Mouse (Mus musculus) CH12.LX (cell line): ENCODE results near the gene Gzf1. TPM values are rescaled to one million over a fixed set of nuclear protein-coding genes. Genes with fewer than 3 reads are reported as not detected.

ENCODE experiments used
- DNase-seq: peaks from one replicate; pipeline ENCODE4 v3.0.0-alpha.2; 2013; ENCODE audit errors: extremely low read depth
- H3K27ac ChIP-seq: 2 replicates; pipeline ENCODE4 v1.5.1; 2012; ENCODE audit warnings: low read depth, mild to moderate bottlenecking, control low read depth, moderate library complexity; ENCODE audit not compliant: insufficient read depth
- H3K27me3 ChIP-seq: replicated peaks from 2 replicates; pipeline ENCODE3; 2012; ENCODE audit warnings: inconsistent platforms
- H3K36me3 ChIP-seq, 2 experiments: replicated peaks in 1 of 2; 2 replicates each; pipeline versions ENCODE3 to v1.6.1; 2012; ENCODE audit warnings: inconsistent platforms in 1 of 2, low read length in 1 of 2, mild to moderate bottlenecking in 1 of 2, mixed read lengths in 1 of 2, moderate library complexity in 1 of 2; ENCODE audit not compliant: control insufficient read depth in 1 of 2, insufficient read depth in 1 of 2
- H3K4me1 ChIP-seq, 2 experiments: 2 replicates each; pipeline ENCODE4 v1.6.1; 2012; ENCODE audit warnings: inconsistent platforms in 1 of 2, moderate library complexity in 1 of 2; ENCODE audit not compliant: insufficient read depth in 2 of 2, control insufficient read depth in 1 of 2
- H3K4me2 ChIP-seq: 2 replicates; pipeline ENCODE4 v1.6.1; 2012; ENCODE audit warnings: low read depth, mild to moderate bottlenecking, control low read depth; ENCODE audit not compliant: poor library complexity, insufficient read depth, severe bottlenecking
- H3K4me3 ChIP-seq, 3 experiments: fragments of 150-350 bp in 1 of 3; sonication (generic) in 1 of 3; replicated peaks in 1 of 3; 2 replicates each; pipeline versions ENCODE3 to v1.5.1; 2011 to 2012; ENCODE audit warnings: low read depth in 2 of 3, low read length in 2 of 3, mild to moderate bottlenecking in 2 of 3, moderate library complexity in 2 of 3, control low read depth in 1 of 3, improper control_type of control experiment in 1 of 3, inconsistent platforms in 1 of 3, mixed read lengths in 1 of 3; ENCODE audit not compliant: poor library complexity in 1 of 3
- H3K79me2 ChIP-seq: replicated peaks from 2 replicates; pipeline ENCODE4 v1.6.1; 2012; ENCODE audit warnings: mild to moderate bottlenecking, moderate library complexity; ENCODE audit not compliant: control insufficient read depth, poor library complexity, insufficient read depth, severe bottlenecking; ENCODE audit errors: extremely low read depth
- H3K9ac ChIP-seq: 2 replicates; pipeline ENCODE4 v1.6.1; 2012; ENCODE audit warnings: low read depth, mild to moderate bottlenecking, control low read depth, moderate library complexity; ENCODE audit not compliant: insufficient read depth
- H3K9me3 ChIP-seq: replicated peaks from 2 replicates; pipeline ENCODE3; 2012; ENCODE audit warnings: low read length, inconsistent platforms, mixed read lengths
- BHLHE40 ChIP-seq: IDR thresholded peaks from 2 replicates; pipeline ENCODE4 v1.6.1; 2011; ENCODE audit warnings: mild to moderate bottlenecking, low read depth, low read length, improper control_type of control experiment
- CHD1 ChIP-seq: IDR thresholded peaks from 2 replicates; pipeline ENCODE4 v1.6.1; 2012; ENCODE audit warnings: low read depth, low read length, improper control_type of control experiment, inconsistent platforms
- CHD2 ChIP-seq: IDR thresholded peaks from 2 replicates; pipeline ENCODE4 v1.6.1; 2011; ENCODE audit warnings: low read length, improper control_type of control experiment
- CTCF ChIP-seq, 2 experiments: IDR thresholded peaks in 1 of 2; conservative IDR thresholded peaks in 1 of 2; 2 replicates each; pipeline ENCODE4 v1.5.1; 2011 to 2012; ENCODE audit warnings: low read depth in 2 of 2, low read length in 2 of 2, improper control_type of control experiment in 1 of 2, inconsistent platforms in 1 of 2, mild to moderate bottlenecking in 1 of 2, moderate library complexity in 1 of 2
- EP300 ChIP-seq: IDR thresholded peaks from 2 replicates; pipeline ENCODE4 v1.6.1; 2011; ENCODE audit warnings: low read length, improper control_type of control experiment
- ETS1 ChIP-seq: conservative IDR thresholded peaks from 2 replicates; pipeline ENCODE4 v1.6.1; 2012; ENCODE audit warnings: low read depth, mild to moderate bottlenecking, inconsistent platforms, low read length, improper control_type of control experiment, moderate library complexity
- HCFC1 ChIP-seq: IDR thresholded peaks from 2 replicates; pipeline ENCODE4 v1.6.1; 2012; ENCODE audit warnings: low read depth, mild to moderate bottlenecking, inconsistent platforms, low read length, improper control_type of control experiment
- JUN ChIP-seq: IDR thresholded peaks from 2 replicates; pipeline ENCODE4 v1.6.1; 2011; ENCODE audit warnings: low read depth, mild to moderate bottlenecking, low read length, improper control_type of control experiment, moderate library complexity; ENCODE audit not compliant: insufficient read depth
- MAZ ChIP-seq: IDR thresholded peaks from 2 replicates; pipeline ENCODE4 v1.6.1; 2012; ENCODE audit warnings: low read depth, mild to moderate bottlenecking, inconsistent platforms, low read length, improper control_type of control experiment, moderate library complexity
- MEF2A ChIP-seq: IDR thresholded peaks from 2 replicates; pipeline ENCODE4 v1.6.1; 2014; ENCODE audit warnings: low read depth, mild to moderate bottlenecking, inconsistent platforms, low read length, improper control_type of control experiment, borderline replicate concordance
- POLR2AphosphoS2 ChIP-seq: IDR thresholded peaks from 2 replicates; pipeline ENCODE4 v1.6.1; 2011; ENCODE audit warnings: low read depth, low read length, improper control_type of control experiment
- RAD21 ChIP-seq: IDR thresholded peaks from 2 replicates; pipeline ENCODE4 v1.6.1; 2011; ENCODE audit warnings: low read depth, mild to moderate bottlenecking, low read length, improper control_type of control experiment, moderate library complexity
- RCOR1 ChIP-seq: conservative IDR thresholded peaks from 2 replicates; pipeline ENCODE4 v1.6.1; 2012; ENCODE audit warnings: low read depth, mild to moderate bottlenecking, inconsistent platforms, low read length, improper control_type of control experiment
- SIN3A ChIP-seq: IDR thresholded peaks from 2 replicates; pipeline ENCODE4 v1.6.1; 2012; ENCODE audit warnings: low read length, improper control_type of control experiment, inconsistent platforms
- TBP ChIP-seq: conservative IDR thresholded peaks from 2 replicates; pipeline ENCODE4 v1.6.1; 2011; ENCODE audit warnings: low read depth, low read length, improper control_type of control experiment
- TCF12 ChIP-seq: IDR thresholded peaks from 2 replicates; pipeline ENCODE4 v1.6.1; 2014; ENCODE audit warnings: low read depth, mild to moderate bottlenecking, inconsistent platforms, low read length, improper control_type of control experiment
- USF1 ChIP-seq: IDR thresholded peaks from 2 replicates; pipeline ENCODE4 v1.6.1; 2014; ENCODE audit warnings: low read depth, mild to moderate bottlenecking, inconsistent platforms, low read length, improper control_type of control experiment
- USF2 ChIP-seq: conservative IDR thresholded peaks from 2 replicates; pipeline ENCODE4 v1.6.1; 2011; ENCODE audit warnings: low read depth, low read length, improper control_type of control experiment
- ZC3H11A ChIP-seq: IDR thresholded peaks from 2 replicates; pipeline ENCODE4 v1.6.1; 2012; ENCODE audit warnings: low read depth, mild to moderate bottlenecking, inconsistent platforms, low read length, improper control_type of control experiment
- ZKSCAN1 ChIP-seq: IDR thresholded peaks from 2 replicates; pipeline ENCODE4 v1.6.1; 2012; ENCODE audit warnings: low read depth, inconsistent platforms, low read length, improper control_type of control experiment, borderline replicate concordance
- dilution Hi-C: fragments of 300-500 bp; cut with MboI; formaldehyde crosslinking; loops from 2 replicates; pipeline ENCODE4 v1.14.3; 2020; ENCODE audit warnings: low sequenced_read_pairs; ENCODE audit not compliant: extremely low pct_unique_long_range_greater_than_20kb, extremely low pct_ligation_motif_present
- in situ Hi-C: fragments of 300-500 bp; cut with MboI; formaldehyde crosslinking; loops from 3 replicates; pipeline ENCODE4 v1.14.3; 2019; ENCODE audit warnings: low sequenced_read_pairs, low pct_ligation_motif_present, low pct_unique_long_range_greater_than_20kb, mixed read lengths
- polyA plus RNA-seq: library from polyadenylated mRNA; unstranded; fragments of >175 nt; gene quantifications from 2 replicates; pipeline ENCODE4 v1.2.1, GENCODE M21; 2012; ENCODE audit warnings: low read depth; ENCODE audit not compliant: insufficient read length
- total RNA-seq, 2 experiments: library from RNA; depleted of rRNA; stranded (reverse); fragments of 300-350 nt in 1 of 2; fragments of >200 nt in 1 of 2; gene quantifications; 2 replicates each; pipeline ENCODE4 v1.2.3; 2012 to 2014

The Gzf1 gene
- total and polyA plus RNA-seq, 3 experiments: 5.8 to 9.5 (median 8.1) TPM

GRCm38 (mm10) chr2:148663458-148663857 lies 17.4 kb upstream of the Gzf1 start:
- no peak overlapping the region for H3K4me2 ChIP-seq
- in situ Hi-C loops: loop anchor here (25.0 kb wide), 1 partner anchor 276 kb away; the partner anchor contains the start of gene Sstr4
- dilution Hi-C loops: no loop called here
- no peaks in the 10 kb centered on the region for H3K9me3 ChIP-seq
- H3K9ac ChIP-seq: no peak overlapping the region
- peaks cover 8% of the 10 kb centered on the region for H3K27me3 ChIP-seq
- no peaks in the 10 kb centered on the region for H3K36me3 ChIP-seq
- peaks cover 0 to 3% of the 10 kb centered on the region in 2 experiments; a peak in 2 of 4 replicates for H3K4me1 ChIP-seq
- H3K4me3 ChIP-seq: no peak overlapping the region
- TF ChIP-seq CTCF (conservative IDR thresholded peaks at IDR 0.05 in 1 of 2, IDR thresholded peaks at IDR 0.05 in 1 of 2; ENCODE audit: low read depth in 2 of 2, low read length in 2 of 2): no peak
- TF ChIP-seq POLR2AphosphoS2: no peak
- no peak for TF ChIP-seq MEF2A
- TF ChIP-seq ZC3H11A: no peak
- no peak for TF ChIP-seq BHLHE40
- TF ChIP-seq EP300: no peak
- TF ChIP-seq TBP: no peak
- no peak for TF ChIP-seq ETS1
- no peak for TF ChIP-seq RCOR1
- no peak for TF ChIP-seq USF2
- TF ChIP-seq MAZ: no peak
- no peak for TF ChIP-seq RAD21
- TF ChIP-seq HCFC1: no peak
- TF ChIP-seq ZKSCAN1: no peak
- TF ChIP-seq JUN: no peak
- TF ChIP-seq USF1: no peak
- no peak for TF ChIP-seq CHD2
- TF ChIP-seq CHD1: no peak
- TF ChIP-seq TCF12: no peak
- TF ChIP-seq SIN3A: no peak
- H3K79me2 ChIP-seq: no peaks in the 10 kb centered on the region
- DNase-seq: no peak
- H3K27ac ChIP-seq: no peak overlapping the region
